Mouse (Mus musculus): ENCODE results near the gene Acat2.
"Not testable (repeated sequence)": the region's sequence is repeated elsewhere in the genome, so short reads cannot be mapped to it uniquely, and the experiment has no call there.

Acat2 gene

DNA sequence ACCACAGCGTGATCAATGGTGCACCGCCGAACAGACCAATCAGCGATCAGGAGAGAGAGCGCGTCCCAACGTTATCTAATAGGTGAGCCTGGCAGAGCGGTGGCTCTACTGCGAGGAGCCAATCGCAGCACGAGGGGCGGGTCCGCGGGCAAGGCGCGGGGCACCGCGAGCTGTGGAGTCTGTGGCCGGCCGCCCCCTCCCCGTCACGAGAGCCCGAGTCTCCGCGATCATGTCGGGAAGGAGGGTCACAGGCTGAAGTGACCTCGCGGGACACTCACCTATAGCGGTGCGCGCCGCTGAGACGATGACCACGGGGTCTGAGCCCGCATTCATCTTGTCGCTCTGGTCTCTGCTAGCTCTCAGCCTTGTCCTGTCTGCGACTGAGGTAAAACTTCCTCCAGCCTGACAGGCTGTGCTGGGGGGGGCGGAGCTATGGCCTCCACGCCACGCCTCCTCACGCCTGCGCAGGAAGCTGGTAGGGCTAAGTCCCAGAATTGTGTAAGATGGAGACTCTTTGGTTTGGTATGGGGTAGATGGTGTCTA lies at the start of gene Acat2:
Gene Acat2, minus strand, starts transcription at position 417 of the 543 bp plus-strand sequence.
- peak; percentile 95 to 96 for DNase-seq (ENCODE audit: low spot score in 2 of 2)

DNA sequence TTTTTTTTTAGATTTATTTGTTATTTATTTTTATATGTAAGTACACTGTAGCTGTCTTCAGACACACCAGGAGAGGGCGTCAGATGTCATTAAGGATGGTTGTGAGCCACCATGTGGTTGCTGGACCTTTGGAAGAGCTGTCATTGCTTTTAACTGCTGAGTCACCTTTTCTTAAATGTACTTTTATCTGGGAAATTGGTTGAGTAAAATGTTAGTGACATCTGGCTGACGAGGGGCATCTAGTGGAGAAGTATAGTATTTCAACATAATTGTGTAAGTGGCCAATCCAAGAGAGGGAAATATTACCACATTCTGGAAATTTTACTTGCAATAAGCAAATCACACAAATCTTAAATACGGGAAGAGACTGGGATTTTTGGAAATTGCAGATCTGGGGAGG lies 49.3 kb upstream of the Acat2 start:
- peak in 1 of 2 experiments; percentile 20 for DNase-seq (ENCODE audit: low spot score in 2 of 2)

GRCm38 (mm10) chr17:13008528-13008927 lies 48.0 kb upstream of the Acat2 start:
- DNase-seq (ENCODE audit: low spot score in 2 of 2), result peak in 1 of 2 experiments; percentile 20

- peak; percentile 99 for DNase-seq (ENCODE audit: low spot score in 2 of 2)
Measured at GRCm38 (mm10) chr17:13007730-13008425, 47.3 kb upstream of the Acat2 start.

GRCm38 (mm10) chr17:13006984-13007383 lies 46.4 kb upstream of the Acat2 start:
- DNase-seq (ENCODE audit: low spot score in 2 of 2), result no peak

GRCm38 (mm10) chr17:13006546-13006945 lies 46.0 kb upstream of the Acat2 start, which contains the start of gene Sod2:
Gene Sod2 (plus strand): TSS chr17:13006846.
- not testable (repeated sequence) for DNase-seq (ENCODE audit: low spot score in 2 of 2)

DNA sequence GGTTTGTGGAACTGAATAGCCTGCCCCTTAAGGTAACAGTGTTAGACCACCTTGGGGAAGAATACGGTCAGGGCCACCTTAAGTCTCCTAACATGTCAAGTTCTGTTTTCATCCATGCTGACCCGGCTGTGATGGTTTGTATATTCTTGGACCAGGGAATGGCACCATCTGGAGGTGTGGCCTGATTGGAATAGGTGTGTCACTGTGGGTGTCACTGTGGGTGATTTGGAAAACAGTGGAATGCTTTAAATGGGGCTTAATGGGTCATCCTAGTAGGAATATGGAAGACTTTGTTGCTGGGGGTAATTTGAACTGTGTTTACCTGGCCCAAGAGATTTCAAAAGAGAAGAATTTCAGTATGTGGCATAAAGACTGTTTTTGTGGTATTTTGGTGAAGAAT lies 43.9 kb upstream of the Acat2 start:
- not testable (repeated sequence) for DNase-seq (ENCODE audit: low spot score in 2 of 2)

DNA sequence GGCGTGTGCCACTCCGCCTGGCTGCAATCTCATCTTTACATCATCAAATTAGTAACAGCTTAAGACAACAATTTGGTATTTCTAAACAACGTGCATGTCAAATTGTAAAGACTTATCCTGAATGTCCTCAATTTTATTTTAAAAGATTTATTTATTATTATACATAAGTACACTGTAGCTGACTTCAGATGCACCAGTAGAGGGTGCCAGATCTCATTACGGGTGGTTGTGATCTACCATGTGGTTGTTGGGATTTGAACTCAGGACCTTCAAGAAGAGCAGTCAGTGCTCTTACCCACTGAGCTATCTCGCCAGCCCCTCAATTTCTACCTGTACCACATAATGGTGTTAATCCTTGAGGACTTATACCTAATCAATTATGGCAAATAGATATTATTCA lies 41.7 kb upstream of the Acat2 start:
- not testable (repeated sequence) for DNase-seq (ENCODE audit: low spot score in 2 of 2)

GRCm38 (mm10) chr17:12999069-12999468 lies 38.5 kb upstream of the Acat2 start:
- DNase-seq (ENCODE audit: low spot score in 2 of 2), result no peak

- no peak for DNase-seq (ENCODE audit: low spot score in 2 of 2)
Measured at GRCm38 (mm10) chr17:12997890-12998289, 37.3 kb upstream of the Acat2 start.

DNA sequence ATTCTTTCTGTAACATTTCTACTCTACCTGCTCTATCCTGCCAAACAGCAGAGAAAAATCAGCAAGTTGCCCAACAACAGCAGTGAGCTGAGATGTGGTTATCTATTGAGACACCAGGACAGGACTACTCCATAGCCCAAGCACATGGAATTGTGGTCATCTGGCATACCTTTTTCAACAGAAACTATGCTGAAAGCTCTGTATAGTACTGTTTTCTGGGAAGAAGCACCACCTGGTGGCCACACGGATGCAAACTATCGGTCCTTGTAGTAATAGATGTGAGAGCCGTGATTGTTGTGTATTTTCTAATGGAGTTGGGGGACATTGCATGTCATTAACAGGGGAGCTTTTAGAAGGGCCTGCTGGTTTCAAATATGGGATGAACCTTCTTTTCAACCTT lies 35.8 kb upstream of the Acat2 start:
- peak; percentile 32 to 69 for DNase-seq (ENCODE audit: low spot score in 2 of 2)

DNA sequence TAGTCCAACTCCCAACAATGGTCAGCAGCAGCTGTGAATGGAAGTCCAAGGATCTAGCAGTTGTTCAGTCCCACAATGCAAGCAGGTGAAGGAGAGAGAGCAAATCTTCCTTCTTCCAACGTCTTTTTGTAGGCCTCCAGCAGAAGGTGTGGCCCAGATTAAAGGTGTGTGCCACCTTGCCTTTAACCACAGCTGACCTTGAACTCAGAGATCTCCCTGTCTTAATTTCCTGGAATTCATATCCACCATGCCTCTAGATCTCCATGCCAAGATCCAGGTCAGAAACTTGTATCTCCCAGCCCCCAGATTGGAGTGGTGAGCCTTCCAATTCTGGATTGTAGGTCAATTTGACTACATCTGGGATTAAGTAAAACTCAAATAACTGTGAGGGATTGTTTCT lies 33.5 kb upstream of the Acat2 start, which contains the start of gene Wtap:
Gene Wtap, minus strand, starts transcription at position 101 of the 400 bp plus-strand sequence.
- DNase-seq (ENCODE audit: low spot score in 2 of 2), result no peak

GRCm38 (mm10) chr17:12992470-12992991 lies 32.0 kb upstream of the Acat2 start:
- peak; percentile 90 to 94 for DNase-seq (ENCODE audit: low spot score in 2 of 2)

DNA sequence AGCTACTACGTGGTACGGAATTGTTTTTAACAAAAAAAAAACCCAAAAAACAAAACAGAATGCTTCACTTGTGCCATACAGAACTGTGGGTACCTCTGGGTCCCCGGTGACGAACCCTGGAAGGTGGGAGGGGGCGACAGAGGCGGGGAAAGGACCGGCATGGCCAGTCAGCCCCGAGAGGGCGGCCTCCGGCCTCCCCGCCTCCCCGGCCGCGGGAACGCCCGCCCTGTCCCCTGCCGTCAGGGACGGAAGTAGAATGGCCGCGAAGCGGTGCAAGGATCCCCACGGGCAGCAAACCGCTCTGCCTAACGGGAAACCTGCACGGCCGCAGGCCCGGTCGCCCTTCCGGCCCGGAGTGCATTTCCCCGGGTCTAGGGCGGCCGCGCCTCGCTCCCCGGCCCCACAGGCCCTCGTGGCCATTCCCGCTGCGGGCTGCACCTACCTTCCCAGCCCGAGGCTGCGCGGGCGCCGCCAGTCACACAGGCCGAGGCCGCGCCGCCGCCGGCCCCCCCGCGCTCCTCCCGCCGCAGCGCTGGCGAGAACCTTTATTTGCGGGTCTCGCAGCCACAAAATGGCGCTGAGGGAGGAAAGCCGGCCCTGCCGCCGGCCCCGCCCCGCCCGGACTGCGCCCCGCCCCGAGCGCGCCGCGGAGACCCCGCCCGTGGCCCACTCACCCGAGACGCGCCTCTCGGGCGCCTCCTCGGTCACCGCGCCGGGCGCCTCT lies 31.2 kb upstream of the Acat2 start:
- peak; percentile 90 to 95 for DNase-seq (ENCODE audit: low spot score in 2 of 2)

GRCm38 (mm10) chr17:12991194-12991634 lies 30.7 kb upstream of the Acat2 start:
- peak; percentile 57 to 78 for DNase-seq (ENCODE audit: low spot score in 2 of 2)

GRCm38 (mm10) chr17:12990567-12991145 lies 30.1 kb upstream of the Acat2 start:
- no peak for DNase-seq (ENCODE audit: low spot score in 2 of 2)

GRCm38 (mm10) chr17:12988096-12988495 lies 27.5 kb upstream of the Acat2 start:
- not testable (repeated sequence) for DNase-seq (ENCODE audit: low spot score in 2 of 2)

GRCm38 (mm10) chr17:12983988-12984387 lies 23.4 kb upstream of the Acat2 start:
- DNase-seq (ENCODE audit: low spot score in 2 of 2), result no peak

DNA sequence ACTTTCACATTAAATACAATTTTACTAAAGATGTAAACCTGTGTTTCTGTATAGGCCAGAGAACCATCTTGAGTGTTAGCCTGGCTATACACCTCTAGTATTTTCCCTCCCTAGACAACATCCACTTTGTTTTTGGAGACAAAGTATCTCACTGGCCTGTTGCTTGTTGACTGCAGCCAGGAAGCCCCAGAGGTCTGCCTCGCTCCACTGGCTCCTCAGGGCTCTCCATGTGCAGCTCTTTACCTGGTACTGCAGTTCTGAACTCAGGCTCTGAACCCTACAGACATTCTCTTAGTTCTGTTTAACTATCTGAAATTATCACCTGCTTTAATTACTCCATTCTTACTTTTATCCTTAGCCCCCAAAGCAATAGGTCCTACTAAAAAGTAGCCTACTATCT lies 18.0 kb upstream of the Acat2 start:
- DNase-seq (ENCODE audit: low spot score in 2 of 2), result no peak

GRCm38 (mm10) chr17:12973851-12974250 lies 13.3 kb upstream of the Acat2 start:
- DNase-seq (ENCODE audit: low spot score in 2 of 2), result no peak

DNA sequence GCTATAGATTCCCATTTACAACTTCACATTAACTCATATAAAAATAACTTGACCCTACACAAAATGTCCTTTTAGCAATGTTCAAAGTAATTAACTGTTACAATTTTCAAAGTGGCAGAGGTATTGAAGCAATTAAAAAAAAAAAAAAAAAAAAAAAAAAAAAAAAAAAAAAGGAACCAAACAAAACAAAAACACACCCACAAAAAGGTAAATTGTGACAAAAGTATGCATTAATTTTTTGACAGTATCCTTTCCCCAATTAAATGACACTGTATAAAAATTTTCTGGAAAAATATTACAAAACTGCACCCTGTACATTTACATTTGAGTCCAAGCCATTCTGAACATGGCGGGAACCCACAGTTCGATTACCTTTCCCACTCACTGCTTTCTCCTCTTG lies 6.6 kb upstream of the Acat2 start:
- no peak for DNase-seq (ENCODE audit: low spot score in 2 of 2)

GRCm38 (mm10) chr17:12963476-12963875 lies 2.9 kb upstream of the Acat2 start:
- no peak for DNase-seq (ENCODE audit: low spot score in 2 of 2)

All from spleen, postnatal 4 days (tissue).